Mouse (Mus musculus) kidney, embryonic 16.5 days (tissue): ENCODE measurements around the gene Irx5. TPM values are rescaled to one million over a fixed set of nuclear protein-coding genes. Genes with fewer than 3 reads are reported as not detected.

Source experiments
- ATAC-seq: fragments of 200-750 bp; cut with Nextera tagmentation; 2 replicates; pipeline ENCODE4 v1.8.0; 2017; ENCODE audit warnings: moderate TSS enrichment; ENCODE audit not compliant: low FRiP score, low TSS enrichment
- H3K27ac ChIP-seq: fragments of 300-500 bp; sonication (generic); 2 replicates; pipeline ENCODE4 v1.5.1; 2014; ENCODE audit warnings: low read length
- H3K27me3 ChIP-seq: fragments of 300-500 bp; sonication (generic); 2 replicates; pipeline ENCODE4 v1.6.1; 2014; ENCODE audit warnings: low read length, control low read depth, mixed read lengths; ENCODE audit not compliant: insufficient read depth
- H3K36me3 ChIP-seq: fragments of 300-500 bp; sonication (generic); 2 replicates; pipeline ENCODE4 v1.6.1; 2014; ENCODE audit warnings: low read length, control low read depth, mixed read lengths; ENCODE audit not compliant: insufficient read depth
- H3K4me1 ChIP-seq: fragments of 300-500 bp; sonication (generic); 2 replicates; pipeline ENCODE4 v1.6.1; 2014; ENCODE audit warnings: low read length, control low read depth, mixed read lengths; ENCODE audit not compliant: insufficient read depth
- H3K4me2 ChIP-seq: fragments of 300-500 bp; sonication (generic); replicated peaks from 2 replicates; pipeline ENCODE4 v1.6.1; 2014; ENCODE audit warnings: low read depth, low read length
- H3K4me3 ChIP-seq: fragments of 300-500 bp; sonication (generic); 2 replicates; pipeline ENCODE4 v1.5.1; 2014; ENCODE audit warnings: mild to moderate bottlenecking, low read length
- H3K9ac ChIP-seq: fragments of 300-500 bp; sonication (generic); replicated peaks from 2 replicates; pipeline ENCODE4 v1.6.1; 2014; ENCODE audit warnings: low read length
- H3K9me3 ChIP-seq: fragments of 300-500 bp; sonication (generic); 2 replicates; pipeline ENCODE4 v1.6.1; 2016; ENCODE audit warnings: low read length, control low read depth
- WGBS: fragments of 180-500 bp; shearing (Covaris S2); extraction: QIAGEN DNeasy Blood & Tissue Kit; methylation state at CpG from one replicate; pipeline ENCODE4 v1.1.7; 2014; 5-methylcytosine and 5-hydroxymethylcytosine counted together
- polyA plus RNA-seq: library from polyadenylated mRNA; unstranded; fragments of >200 nt; fragmentation: Nextera tagmentation; extraction: Ambion mirVana; gene quantifications from 2 replicates; pipeline ENCODE4 v1.2.1, GENCODE M21; 2015

Irx5 gene
- polyA plus RNA-seq, 1 experiment from 2014 or later = 2.6 TPM

GRCm38 (mm10) chr8:92343544-92343943 is 13.9 kb upstream of the Irx5 start:
- ATAC-seq = no peak
- Histone ChIP-seq H3K4me3 (no peak overlapping the region), H3K4me1 (no peaks in the 10 kb centered on the region), H3K9me3 (no peaks in the 10 kb centered on the region), H3K4me2 (no peak overlapping the region), H3K9ac (no peak overlapping the region), H3K27me3 (peaks cover 6% of the 10 kb centered on the region; the same call in 1 of the 2 replicates), H3K36me3 (no peaks in the 10 kb centered on the region), H3K27ac (no peak overlapping the region)
- WGBS = 79% methylated on average over 4 of the region's 4 CpGs

GRCm38 (mm10) chr8:92349898-92350486 is 7.4 kb upstream of the Irx5 start:
- no peak overlapping the region for H3K27ac ChIP-seq
- ATAC-seq = no peak
- no peak overlapping the region for H3K9ac ChIP-seq
- peaks cover 3% of the 10 kb centered on the region for H3K4me1 ChIP-seq
- WGBS = 86% methylated on average over 11 of the region's 11 CpGs
- no peak overlapping the region for H3K4me3 ChIP-seq
- H3K4me2 ChIP-seq = no peak overlapping the region
- H3K36me3 ChIP-seq = no peaks in the 10 kb centered on the region
- no peaks in the 10 kb centered on the region for H3K9me3 ChIP-seq
- peaks cover 38% of the 10 kb centered on the region for H3K27me3 ChIP-seq

- Histone ChIP-seq H3K27ac (no peak overlapping the region), H3K4me2 (peak overlapping the region; percentile 82; the same call in 1 of the 2 replicates)
- no peak for ATAC-seq
Measured at GRCm38 (mm10) chr8:92353405-92353804, 4.0 kb upstream of the Irx5 start.

GRCm38 (mm10) chr8:92354536-92355482 is 2.6 kb upstream of the Irx5 start:
- Histone ChIP-seq H3K27ac (no peak overlapping the region), H3K9ac (peak overlapping the region; percentile 57), H3K9me3 (no peaks in the 10 kb centered on the region), H3K4me2 (peak overlapping the region; percentile 82), H3K27me3 (peaks cover 75% of the 10 kb centered on the region), H3K4me1 (peaks cover 30% of the 10 kb centered on the region), H3K36me3 (no peaks in the 10 kb centered on the region), H3K4me3 (peak overlapping the region; percentile 73)
- no peak for ATAC-seq
- WGBS = 4% methylated on average over 22 of the region's 22 CpGs

More at GRCm38 (mm10) chr8:92353405-92353804, 4.0 kb upstream of the Irx5 start:
- no peak overlapping the region for H3K9ac ChIP-seq
- no peaks in the 10 kb centered on the region for H3K9me3 ChIP-seq
- H3K4me1 ChIP-seq = peaks cover 27% of the 10 kb centered on the region
- peak overlapping the region; percentile 4; the same call in 1 of the 2 replicates for H3K4me3 ChIP-seq
- peaks cover 62% of the 10 kb centered on the region for H3K27me3 ChIP-seq
- no peaks in the 10 kb centered on the region for H3K36me3 ChIP-seq
- 18% methylated on average over 6 of the region's 6 CpGs for WGBS

- WGBS = under 1% methylated on average over 87 of the region's 93 CpGs
- H3K4me1 ChIP-seq = peaks cover 37% of the 10 kb centered on the region
Measured at GRCm38 (mm10) chr8:92355701-92356612, 1.5 kb upstream of the Irx5 start.

GRCm38 (mm10) chr8:92356613-92357375 is 631 bp upstream of the Irx5 start:
- Histone ChIP-seq H3K4me3 (peak overlapping the region; percentile 73), H3K36me3 (no peaks in the 10 kb centered on the region), H3K4me2 (peak overlapping the region; percentile 82), H3K9me3 (no peaks in the 10 kb centered on the region), H3K27ac (peak overlapping the region; percentile 46; the same call in 1 of the 2 replicates), H3K9ac (peak overlapping the region; percentile 53), H3K4me1 (peaks cover 37% of the 10 kb centered on the region), H3K27me3 (peaks cover 86% of the 10 kb centered on the region)
- ATAC-seq = peak; percentile 9; the same call in 1 of the 2 replicates
- WGBS = under 1% methylated on average over 40 of the region's 40 CpGs

More at GRCm38 (mm10) chr8:92355701-92356612, 1.5 kb upstream of the Irx5 start:
- Histone ChIP-seq H3K4me2 (peak overlapping the region; percentile 82), H3K27ac (peak overlapping the region; percentile 82), H3K36me3 (no peaks in the 10 kb centered on the region), H3K9ac (peak overlapping the region; percentile 62), H3K9me3 (no peaks in the 10 kb centered on the region), H3K4me3 (peak overlapping the region; percentile 73), H3K27me3 (peaks cover 80% of the 10 kb centered on the region)
- peak; percentile 97 for ATAC-seq

- Histone ChIP-seq H3K4me2 (peak overlapping the region; percentile 82), H3K9ac (peak overlapping the region; percentile 75), H3K4me1 (peaks cover 37% of the 10 kb centered on the region), H3K27me3 (peaks cover 84% of the 10 kb centered on the region), H3K9me3 (no peaks in the 10 kb centered on the region), H3K27ac (peak overlapping the region; percentile 58), H3K36me3 (no peaks in the 10 kb centered on the region), H3K4me3 (peak overlapping the region; percentile 73)
- WGBS = under 1% methylated on average over 79 of the region's 80 CpGs
- ATAC-seq = no peak
Measured at GRCm38 (mm10) chr8:92358141-92358999, 945 bp downstream of the Irx5 start.

GRCm38 (mm10) chr8:92359000-92359832 is 1.8 kb downstream of the Irx5 start:
- WGBS = 3% methylated on average over 35 of the region's 35 CpGs
- no peak overlapping the region for H3K27ac ChIP-seq
- H3K27me3 ChIP-seq = peaks cover 85% of the 10 kb centered on the region
- peaks cover 37% of the 10 kb centered on the region for H3K4me1 ChIP-seq
- no peaks in the 10 kb centered on the region for H3K9me3 ChIP-seq
- ATAC-seq = no peak
- H3K4me2 ChIP-seq = peak overlapping the region; percentile 82
- H3K9ac ChIP-seq = peak overlapping the region; percentile 75
- H3K36me3 ChIP-seq = no peaks in the 10 kb centered on the region
- H3K4me3 ChIP-seq = peak overlapping the region; percentile 73
